Mouse (Mus musculus): ENCODE measurements at regions not wholly inside any gene's neighbourhood (a gene's known extent, or its start where the extent isn't known, plus 50 kb on each side); places are given as distances from the start of the nearest gene placed in this dataset.
"Not testable (repeated sequence)": the region's sequence is repeated elsewhere in the genome, so short reads cannot be mapped to it uniquely, and the experiment has no call there.

GRCm38 (mm10) chr2:108756251-108756650 lies 524.3 kb upstream of the Kif18a start:
- DNase-seq (ENCODE audit: extremely low spot score, low spot score) = no peak

GRCm38 (mm10) chr2:108764703-108765102 lies 515.8 kb upstream of the Kif18a start:
- no peak for DNase-seq (ENCODE audit: extremely low spot score, low spot score)

DNA sequence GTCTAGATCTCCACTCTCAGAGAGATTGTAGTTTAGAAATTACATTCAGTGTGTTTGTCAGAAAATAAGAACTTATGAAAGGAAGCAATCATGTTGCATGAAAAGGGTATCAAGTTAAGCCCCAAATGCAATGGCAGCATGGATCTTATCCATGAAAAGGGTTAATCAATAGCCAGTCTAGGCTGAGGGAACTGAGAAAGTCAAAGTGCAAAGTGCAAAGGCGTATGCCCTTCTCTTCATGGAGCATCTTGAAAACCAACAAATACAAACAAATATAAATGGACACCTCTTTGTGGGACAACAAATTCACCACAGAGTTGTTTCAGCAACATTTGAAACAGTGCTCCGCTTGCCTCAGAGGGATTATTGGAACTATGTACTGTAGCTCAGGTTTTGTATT lies 514.1 kb upstream of the Kif18a start:
- DNase-seq (ENCODE audit: extremely low spot score, low spot score) = no peak

DNA sequence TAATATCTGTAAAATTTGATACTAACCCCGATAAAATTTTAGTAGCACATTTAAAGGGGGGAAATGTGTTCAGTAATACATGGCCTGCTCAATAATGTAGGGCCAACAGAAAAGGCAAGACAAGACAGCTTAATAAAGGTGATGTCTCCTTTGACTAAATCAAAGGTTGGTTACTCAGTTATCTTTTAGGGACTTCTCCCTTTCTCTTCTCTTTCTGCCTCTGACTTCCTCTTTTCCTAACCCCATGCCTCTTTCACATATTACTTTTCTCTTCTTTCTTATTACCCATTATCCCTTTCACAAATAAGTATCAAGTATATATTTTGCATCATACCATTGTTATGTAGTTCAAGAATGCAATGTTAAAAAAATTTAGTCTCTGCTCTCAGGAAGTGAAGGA lies 510.2 kb upstream of the Kif18a start:
- DNase-seq (ENCODE audit: extremely low spot score, low spot score) = no peak

DNA sequence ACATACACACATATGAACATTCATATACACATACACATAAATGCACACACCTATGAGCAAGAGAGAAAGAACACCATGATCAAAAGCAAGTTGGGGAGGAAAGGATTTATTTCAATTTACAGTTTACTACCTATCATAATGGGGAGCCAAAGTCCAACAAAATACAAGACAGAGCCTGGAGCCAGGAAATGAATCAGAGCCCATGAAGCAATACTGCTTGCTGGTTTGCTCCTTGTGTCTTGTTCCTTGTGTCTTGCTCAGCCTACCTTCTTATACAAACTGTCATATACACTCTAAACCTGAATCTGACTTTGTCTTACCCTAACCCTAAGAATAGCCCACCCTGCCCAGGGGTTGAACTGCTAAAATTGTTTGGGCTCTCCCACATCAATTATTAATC lies 497.1 kb upstream of the Kif18a start:
- no peak for DNase-seq (ENCODE audit: extremely low spot score, low spot score)

DNA sequence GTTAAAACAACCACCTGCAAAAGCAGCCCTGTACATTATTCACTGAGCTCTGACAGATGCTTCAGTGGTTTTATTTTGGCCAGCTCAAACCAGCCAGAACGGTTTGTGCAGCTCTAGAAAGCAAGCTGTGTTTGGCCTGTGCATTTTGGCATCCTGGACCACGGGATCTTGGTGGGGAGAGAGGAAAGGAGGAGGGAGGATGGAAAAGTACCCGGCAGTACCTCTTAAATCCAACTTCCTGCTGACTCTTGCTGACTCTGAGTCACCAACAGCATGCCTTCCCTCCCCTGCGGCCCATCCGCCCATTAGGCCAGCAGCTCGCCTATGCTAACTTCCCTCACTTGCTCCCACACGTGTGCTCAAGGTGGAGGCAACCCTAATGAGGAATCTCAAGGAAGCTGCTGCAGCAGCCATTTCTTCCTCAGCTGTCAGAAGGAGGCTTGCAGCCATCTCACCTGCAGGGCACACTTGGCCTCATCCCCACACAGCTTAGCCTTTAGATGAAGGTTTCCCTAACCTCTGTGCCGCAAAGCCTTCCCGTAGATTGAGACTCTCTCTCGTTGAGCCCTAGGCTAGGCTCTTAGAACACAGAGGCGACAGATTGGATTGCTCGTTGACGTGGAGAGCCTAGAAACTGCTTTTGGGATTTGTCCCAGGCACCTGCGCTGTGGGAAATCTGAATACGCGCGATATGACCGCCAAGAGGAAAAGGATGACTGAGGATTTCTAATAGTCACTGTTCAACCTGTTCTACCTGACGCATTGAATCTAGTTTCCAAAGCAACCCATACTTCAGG lies 495.2 kb upstream of the Kif18a start:
- DNase-seq (ENCODE audit: extremely low spot score, low spot score) = no peak

- DNase-seq (ENCODE audit: extremely low spot score, low spot score) = no peak
Observed at GRCm38 (mm10) chr2:108789166-108789565, 491.4 kb upstream of the Kif18a start.

GRCm38 (mm10) chr2:108795145-108795544 lies 485.4 kb upstream of the Kif18a start:
- DNase-seq (ENCODE audit: extremely low spot score, low spot score) = no peak

- DNase-seq (ENCODE audit: extremely low spot score, low spot score) = no peak
Observed at GRCm38 (mm10) chr2:108796816-108797581, 483.5 kb upstream of the Kif18a start.

DNA sequence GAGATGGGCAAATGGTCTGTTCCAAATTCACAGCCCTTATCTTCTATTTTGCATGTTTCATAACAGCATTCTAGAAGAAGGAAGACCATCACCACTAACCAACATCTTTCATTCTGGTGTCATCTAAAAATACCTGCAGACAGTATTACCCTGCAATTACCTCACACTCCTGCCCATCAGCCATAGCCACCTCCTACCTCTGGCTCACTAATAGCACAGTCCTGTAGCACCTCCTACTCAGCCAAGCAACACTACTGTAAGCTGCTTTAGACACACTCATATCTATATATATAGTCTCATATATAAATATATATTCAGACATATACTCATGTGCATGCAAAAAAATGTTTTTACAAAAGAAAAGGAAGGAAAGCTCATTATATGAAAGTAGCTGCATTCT lies 468.2 kb upstream of the Kif18a start:
- no peak for DNase-seq (ENCODE audit: extremely low spot score, low spot score)

- DNase-seq (ENCODE audit: extremely low spot score, low spot score) = no peak
Observed at GRCm38 (mm10) chr2:108813040-108813566, 467.4 kb upstream of the Kif18a start.

GRCm38 (mm10) chr2:108816579-108816978 lies 464.0 kb upstream of the Kif18a start:
- no peak for DNase-seq (ENCODE audit: extremely low spot score, low spot score)

GRCm38 (mm10) chr2:108824025-108824424 lies 456.5 kb upstream of the Kif18a start:
- DNase-seq (ENCODE audit: extremely low spot score, low spot score) = no peak

GRCm38 (mm10) chr2:108825981-108826380 lies 454.6 kb upstream of the Kif18a start:
- DNase-seq (ENCODE audit: extremely low spot score, low spot score) = no peak

DNA sequence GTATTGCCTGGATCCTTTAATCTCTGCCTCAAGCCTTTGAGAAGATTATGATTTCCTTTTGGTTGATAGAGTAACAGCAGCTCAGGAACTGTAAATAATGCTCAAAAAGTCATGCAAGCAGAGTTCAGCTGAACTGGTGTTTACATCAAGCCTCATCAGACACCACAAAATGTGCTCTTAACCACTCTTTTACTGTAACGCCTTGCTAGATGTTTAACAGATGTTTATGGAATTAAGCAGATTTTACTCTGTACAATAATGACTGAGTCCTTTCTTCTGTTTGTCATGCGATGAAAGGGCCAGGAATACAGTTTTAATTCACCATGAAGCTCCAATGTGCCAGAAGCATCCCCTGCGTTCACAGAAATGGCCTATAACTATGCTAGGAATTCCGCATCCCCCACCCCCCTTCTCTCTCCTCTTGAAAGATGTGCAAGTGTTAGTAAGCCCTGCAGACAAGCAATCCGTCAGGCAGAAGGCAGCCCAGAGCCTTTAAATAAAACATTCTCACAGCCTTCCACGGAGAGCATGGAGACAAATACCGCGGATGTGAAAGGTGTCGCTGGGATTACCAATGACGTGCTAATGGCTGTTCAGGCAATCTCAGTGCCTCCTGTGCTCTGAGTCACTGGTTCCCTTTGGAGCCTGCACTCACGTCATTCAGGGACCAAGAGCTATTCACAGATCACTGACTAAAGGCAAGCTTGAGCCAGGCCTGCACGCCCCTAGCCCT lies 453.3 kb upstream of the Kif18a start:
- DNase-seq (ENCODE audit: extremely low spot score, low spot score) = peak; percentile 72

DNA sequence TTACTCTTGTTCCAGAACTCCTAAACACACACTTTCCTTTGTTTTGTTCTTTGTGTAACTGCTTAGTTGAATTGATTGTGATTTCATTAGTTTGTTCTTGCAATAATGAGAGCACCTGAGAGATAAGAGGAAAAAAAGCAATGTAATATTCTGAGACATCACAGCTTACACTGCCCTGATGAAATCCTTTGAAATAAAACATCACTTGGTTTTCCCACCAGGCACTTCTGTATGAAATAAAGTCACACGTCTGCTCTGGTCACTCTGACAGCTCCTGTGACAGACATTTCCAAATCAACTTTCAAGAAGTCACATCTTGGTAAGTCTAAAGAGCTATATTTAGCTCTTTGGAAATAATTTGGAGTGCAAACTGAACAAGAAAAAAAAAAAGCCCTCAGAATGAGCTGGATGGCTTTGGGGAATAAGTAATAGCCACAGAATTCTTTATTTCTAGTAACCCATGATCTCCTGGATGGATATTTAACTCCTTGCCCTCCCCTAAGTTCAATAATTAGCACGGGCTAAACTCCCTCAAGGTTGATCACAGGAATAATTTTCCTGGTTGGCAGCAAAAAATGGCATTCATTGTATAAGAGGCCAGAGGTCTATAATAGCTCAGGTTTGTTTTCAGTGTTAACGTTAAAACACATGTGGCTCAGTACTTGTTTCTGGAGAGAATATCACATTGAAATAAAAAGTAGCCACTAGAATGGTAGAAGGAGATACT lies 452.4 kb upstream of the Kif18a start:
- DNase-seq (ENCODE audit: extremely low spot score, low spot score) = no peak

DNA sequence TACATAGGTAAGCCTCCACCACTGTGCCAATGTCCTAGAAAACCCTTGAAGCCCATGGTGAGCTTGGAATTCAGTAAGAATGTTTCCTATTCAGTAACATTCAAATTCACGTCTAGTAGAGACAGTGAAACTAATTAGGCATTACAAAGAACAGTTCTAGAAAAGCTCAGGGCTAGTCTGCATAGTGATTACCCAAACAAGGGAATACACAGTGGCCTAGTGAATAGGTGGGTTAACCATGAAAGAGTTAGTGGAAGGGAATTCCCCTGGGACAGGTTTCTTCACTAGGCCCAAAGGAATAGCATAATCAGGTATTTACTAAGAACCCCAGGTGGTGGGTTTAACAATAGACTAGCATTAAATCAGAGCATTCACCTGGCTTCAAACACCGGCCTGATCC lies 436.7 kb upstream of the Kif18a start:
- not testable (repeated sequence) for DNase-seq (ENCODE audit: extremely low spot score, low spot score)

GRCm38 (mm10) chr2:108848051-108848450 lies 432.5 kb upstream of the Kif18a start:
- DNase-seq (ENCODE audit: extremely low spot score, low spot score) = no peak

DNA sequence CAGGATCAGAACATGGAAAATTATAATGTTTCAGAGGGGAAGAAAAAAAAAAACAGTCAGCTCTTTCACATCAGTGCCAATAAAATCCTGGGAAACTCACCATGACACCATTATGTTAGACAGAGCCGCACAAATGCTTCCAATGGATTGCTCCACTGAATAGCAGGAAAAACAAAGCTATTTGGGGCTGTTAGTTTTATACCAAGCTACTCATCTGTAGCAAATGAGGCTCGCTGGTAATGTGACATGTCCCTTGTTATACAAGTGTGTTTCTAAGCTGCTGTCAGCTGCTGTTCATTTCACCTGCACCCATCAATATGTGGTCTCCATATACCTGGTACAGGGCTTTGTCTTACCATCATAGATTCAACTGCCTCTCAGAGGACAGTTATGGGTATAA lies 426.1 kb upstream of the Kif18a start:
- no peak for DNase-seq (ENCODE audit: extremely low spot score, low spot score)

GRCm38 (mm10) chr2:108877141-108877540 lies 403.4 kb upstream of the Kif18a start:
- DNase-seq (ENCODE audit: extremely low spot score, low spot score) = no peak

GRCm38 (mm10) chr2:108877676-108878075 lies 402.9 kb upstream of the Kif18a start:
- no peak for DNase-seq (ENCODE audit: extremely low spot score, low spot score)

All from neural tube, embryonic 10.5 days (tissue).